Mouse (Mus musculus) splenic B cell, adult 2 months (primary cell): Measurements from ENCODE around the gene Pym1.

Source experiments
- DNase-seq: peaks from one replicate; pipeline ENCODE4 v3.0.0-alpha.2; 2011; ENCODE audit warnings: low read depth, low spot score
- H3K27me3 ChIP-seq: 2 replicates; pipeline ENCODE4 v1.6.1; 2012; ENCODE audit warnings: mild to moderate bottlenecking, low read length, moderate library complexity, mixed read lengths; ENCODE audit not compliant: control insufficient read depth, poor library complexity, insufficient read depth, severe bottlenecking
- H3K36me3 ChIP-seq: 2 replicates; pipeline ENCODE4 v1.6.1; 2012; ENCODE audit warnings: mild to moderate bottlenecking, low read length, moderate library complexity, mixed read lengths; ENCODE audit not compliant: control insufficient read depth, poor library complexity, insufficient read depth, severe bottlenecking

The Pym1 gene

GRCm38 (mm10) chr10:128737435-128737834, 10.3 kb upstream of the Pym1 start:
- no peak for DNase-seq
- H3K27me3 ChIP-seq = no peaks in the 10 kb centered on the region
- peaks cover 23% of the 10 kb centered on the region; the same call in 1 of the 2 replicates for H3K36me3 ChIP-seq

DNA sequence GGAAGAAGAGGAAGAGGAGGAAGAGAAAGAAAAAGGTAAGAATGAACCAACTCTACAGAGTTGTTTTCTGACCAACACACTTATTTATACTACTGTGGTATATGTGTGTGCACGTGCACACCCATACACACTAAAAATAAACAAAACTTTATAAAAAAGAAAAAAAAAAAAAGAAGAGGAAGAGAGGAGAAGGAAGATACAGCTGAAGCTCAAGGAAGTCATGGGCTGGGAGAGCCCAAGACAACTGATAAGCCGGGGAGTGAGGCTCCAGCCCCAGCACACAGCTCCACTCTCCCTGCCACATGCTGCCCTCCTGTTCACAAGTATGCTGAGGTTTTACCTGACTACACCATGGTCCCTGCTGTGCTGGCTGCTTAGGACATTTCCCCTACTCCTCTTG, 7.4 kb upstream of the Pym1 start:
- DNase-seq = no peak
- no peaks in the 10 kb centered on the region for H3K27me3 ChIP-seq

DNA sequence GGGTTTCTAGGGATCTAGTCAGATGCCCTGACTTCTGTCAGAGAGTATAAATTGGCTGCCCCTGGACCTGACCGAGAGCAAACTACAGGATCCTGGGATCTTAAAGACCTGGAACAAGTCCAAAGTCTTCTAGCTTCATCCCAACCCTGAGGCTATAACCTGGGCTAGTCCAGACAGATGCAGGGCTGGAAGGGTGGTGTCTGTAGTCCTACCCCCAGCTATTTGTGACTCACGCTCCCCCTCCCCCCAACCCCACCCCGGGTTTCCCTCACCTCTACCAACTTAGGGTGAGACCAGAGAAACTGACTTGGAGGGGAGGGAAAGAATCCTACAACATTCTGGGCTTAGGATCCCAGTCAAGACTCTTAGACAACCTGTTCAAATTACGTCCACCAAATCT, 5.1 kb upstream of the Pym1 start:
- Histone ChIP-seq H3K27me3 (no peaks in the 10 kb centered on the region), H3K36me3 (0 out of 2 replicates have a peak, but pooled peaks cover 1% of the 10 kb centered on the region)
- no peak for DNase-seq

More for the DNA sequence above, 7.4 kb upstream of the Pym1 start:
- peaks cover 8% of the 10 kb centered on the region; the same call in 1 of the 2 replicates for H3K36me3 ChIP-seq

- DNase-seq = peak; percentile 27
- 0 out of 2 replicates have a peak, but pooled peaks cover 1% of the 10 kb centered on the region for H3K36me3 ChIP-seq
- H3K27me3 ChIP-seq = no peaks in the 10 kb centered on the region
Observed at GRCm38 (mm10) chr10:128743235-128743634, 4.5 kb upstream of the Pym1 start.

DNA sequence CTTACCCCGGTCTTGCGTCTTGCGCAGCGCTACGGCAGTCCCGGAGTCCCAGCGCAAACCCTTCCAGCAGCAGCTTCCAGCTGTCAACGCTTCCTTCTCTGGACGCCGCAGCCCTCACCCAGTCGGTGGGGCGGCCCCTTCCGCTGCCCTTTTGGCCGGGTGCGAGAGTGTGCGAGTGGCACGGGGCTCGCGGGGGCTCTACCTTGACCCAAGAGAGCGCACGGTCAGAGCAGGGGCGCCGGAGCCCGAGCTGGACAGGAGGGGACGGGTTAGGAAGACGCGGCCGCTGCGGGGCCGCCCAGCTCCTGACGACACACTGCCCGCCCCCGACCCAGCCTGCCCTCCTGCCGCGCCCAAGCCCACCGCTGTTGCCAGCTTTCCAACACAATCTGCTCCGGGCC, 3.9 kb upstream of the Pym1 start:
- H3K36me3 ChIP-seq = no peaks in the 10 kb centered on the region
- peak; percentile 29 for DNase-seq

DNA sequence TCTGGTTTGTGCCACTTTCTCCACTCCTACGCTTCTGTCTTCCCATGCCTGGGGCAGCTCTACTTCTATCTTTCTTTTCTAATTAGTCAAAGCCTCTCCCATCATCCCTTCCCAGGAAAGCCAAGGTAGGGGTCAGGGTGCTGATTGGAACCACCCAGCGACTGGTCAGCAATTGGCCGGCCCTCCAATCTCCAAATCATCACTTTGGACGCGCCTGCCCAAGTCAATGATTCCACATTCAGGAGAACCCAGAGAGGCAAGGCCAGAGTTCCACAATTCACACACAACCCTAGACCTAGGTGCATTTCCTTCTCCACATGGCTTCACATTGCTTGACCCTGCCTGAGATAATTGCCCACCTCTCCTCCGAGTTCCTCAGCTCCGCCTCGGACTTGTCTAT, 3.5 kb upstream of the Pym1 start:
- Histone ChIP-seq H3K27me3 (no peaks in the 10 kb centered on the region), H3K36me3 (no peaks in the 10 kb centered on the region)
- DNase-seq = no peak

More for the DNA sequence above, 3.9 kb upstream of the Pym1 start:
- no peaks in the 10 kb centered on the region for H3K27me3 ChIP-seq

DNA sequence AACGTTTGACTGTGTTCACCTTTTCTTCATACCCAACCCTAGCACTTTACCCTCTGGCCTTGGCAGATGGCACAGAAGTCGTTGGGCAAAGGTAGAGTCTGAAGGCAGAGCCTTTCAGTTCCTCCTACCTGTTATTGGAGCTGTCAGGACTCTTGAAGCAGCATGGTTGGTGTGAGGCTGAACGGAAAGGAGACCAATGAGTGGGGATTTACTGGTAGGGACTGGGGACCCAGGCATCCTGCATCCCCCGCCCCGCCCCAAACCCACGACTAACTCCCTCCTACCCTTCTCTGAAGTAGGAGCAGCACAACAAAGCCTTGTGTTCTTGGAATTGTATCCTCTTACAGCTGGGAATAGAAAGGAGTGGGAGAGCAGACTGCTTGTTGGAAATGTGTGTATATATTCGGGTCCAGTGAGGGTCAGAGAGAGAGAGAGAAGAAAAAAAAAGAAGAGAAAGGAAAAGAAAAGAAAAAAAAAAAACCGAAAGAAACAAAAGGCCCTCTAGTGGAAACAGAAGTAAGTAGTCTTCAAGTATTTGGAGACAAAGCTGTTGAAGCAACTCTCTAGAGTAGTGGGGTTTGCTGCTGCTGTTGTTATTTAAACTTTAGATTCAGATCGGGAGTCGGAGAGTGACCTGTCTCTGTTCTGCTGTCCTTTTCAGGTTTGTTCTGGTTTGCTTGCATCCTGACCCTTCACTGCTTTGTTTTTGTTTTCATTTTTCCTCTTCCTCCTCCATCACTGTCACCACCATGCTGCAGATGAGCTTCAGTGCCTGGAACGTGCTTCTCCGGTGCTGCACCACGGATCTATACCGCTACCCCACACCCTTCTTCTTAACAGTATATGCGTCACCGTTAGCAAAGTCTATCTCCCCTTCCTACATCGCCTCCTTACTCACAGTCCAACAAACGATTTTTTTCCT, 2.7 kb upstream of the Pym1 start, which contains the start of gene Dgka:
Gene Dgka, minus strand, starts transcription at position 176 of the 922 bp plus-strand sequence.
- no peaks in the 10 kb centered on the region for H3K27me3 ChIP-seq
- H3K36me3 ChIP-seq = no peaks in the 10 kb centered on the region
- DNase-seq = peak; percentile 64

DNA sequence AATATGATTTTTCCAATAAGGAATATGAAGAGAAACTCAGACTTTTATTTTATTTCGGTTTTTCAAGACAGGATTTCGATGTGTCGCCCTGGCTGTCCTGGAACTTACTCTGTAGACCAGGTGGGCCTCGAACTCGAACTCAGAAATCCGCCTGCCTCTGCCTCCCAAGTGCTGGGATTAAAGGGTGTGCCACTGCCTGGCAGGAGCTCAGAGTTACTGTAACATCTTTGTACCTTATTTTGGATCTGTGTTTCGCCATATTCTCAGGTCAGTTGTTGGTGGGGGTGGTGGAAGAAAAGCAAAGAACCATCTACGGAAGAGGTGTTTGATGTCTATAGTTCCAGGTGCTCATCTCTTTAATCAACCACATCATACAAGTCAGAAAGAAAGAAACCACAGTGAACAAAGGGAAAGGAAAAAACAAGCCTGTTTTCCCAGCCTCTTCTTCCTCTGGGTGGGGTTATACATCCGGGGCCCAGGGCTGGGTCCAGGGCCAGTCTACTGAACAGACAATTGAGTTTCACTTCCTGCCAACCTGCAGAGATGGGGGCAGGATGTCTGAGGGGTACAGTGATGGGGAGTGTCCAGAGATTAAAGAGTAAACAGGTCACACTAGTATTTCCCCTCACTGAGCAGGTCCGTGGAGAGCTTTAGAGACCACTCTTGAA, 1.6 kb upstream of the Pym1 start:
- Histone ChIP-seq H3K27me3 (no peaks in the 10 kb centered on the region), H3K36me3 (no peaks in the 10 kb centered on the region)
- DNase-seq = peak; percentile 72

- DNase-seq = no peak
- no peaks in the 10 kb centered on the region for H3K36me3 ChIP-seq
- H3K27me3 ChIP-seq = no peaks in the 10 kb centered on the region
Observed at GRCm38 (mm10) chr10:128746972-128747645, 580 bp upstream of the Pym1 start.

DNA sequence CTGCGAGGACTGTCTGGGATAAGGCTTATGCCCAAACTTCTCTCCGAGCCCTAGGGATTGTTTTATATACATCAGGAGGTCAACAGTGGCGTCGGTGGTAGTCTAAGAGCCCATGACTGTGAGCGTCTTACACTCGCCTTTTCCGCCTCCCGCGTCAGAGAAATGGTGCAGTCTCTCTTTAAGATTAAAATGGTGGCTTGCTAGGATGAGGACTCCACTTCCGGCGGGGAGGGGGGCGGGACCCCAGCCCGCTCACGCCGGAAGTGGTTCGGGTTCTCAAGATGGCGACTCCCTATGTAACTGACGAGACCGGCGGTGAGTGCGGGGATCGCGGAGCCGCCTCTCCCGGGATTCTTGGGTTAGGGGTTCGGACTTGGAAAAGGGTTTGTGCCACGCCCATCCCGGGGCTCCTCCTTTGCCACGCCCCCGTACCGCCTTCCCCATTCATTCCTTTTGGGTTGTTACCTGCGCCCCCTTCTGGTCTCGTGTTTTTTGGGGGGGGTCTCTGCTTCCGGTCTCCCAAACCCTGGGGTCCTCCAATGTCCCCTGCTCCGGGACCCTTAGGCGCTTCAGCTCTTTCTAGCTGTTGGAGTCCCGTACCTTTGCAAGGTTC, 669 bp downstream of the Pym1 start:
- H3K36me3 ChIP-seq = peaks cover 3% of the 10 kb centered on the region; the same call in 1 of the 2 replicates
- H3K27me3 ChIP-seq = no peaks in the 10 kb centered on the region
- DNase-seq = peak; percentile 92

DNA sequence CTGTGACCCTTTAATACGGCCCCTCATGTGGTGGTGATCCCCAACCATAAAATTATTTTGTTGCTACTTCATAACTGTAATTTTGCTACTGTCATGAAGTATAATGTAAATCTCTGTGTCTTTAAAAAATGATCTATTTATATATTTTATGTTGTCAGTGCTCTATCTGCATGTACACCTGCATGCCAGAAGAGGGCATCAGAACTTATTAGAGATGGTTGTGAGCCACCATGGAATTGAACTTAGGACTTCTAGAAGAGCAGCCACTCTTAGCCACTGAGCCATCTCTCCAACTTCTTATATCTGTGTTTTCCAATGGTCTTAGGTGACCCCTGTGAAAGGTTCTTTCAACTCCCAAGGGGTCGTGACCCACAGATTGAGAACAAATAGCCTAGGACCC, 25.2 kb downstream of the Pym1 start:
- Histone ChIP-seq H3K27me3 (no peaks in the 10 kb centered on the region), H3K36me3 (no peaks in the 10 kb centered on the region)
- peak; percentile 47 for DNase-seq

GRCm38 (mm10) chr10:128773685-128774084, 26.0 kb downstream of the Pym1 start:
- Histone ChIP-seq H3K27me3 (no peaks in the 10 kb centered on the region), H3K36me3 (no peaks in the 10 kb centered on the region)
- DNase-seq = peak; percentile 45

GRCm38 (mm10) chr10:128778441-128778840, 30.8 kb downstream of the Pym1 start:
- DNase-seq = no peak
- Histone ChIP-seq H3K27me3 (no peaks in the 10 kb centered on the region), H3K36me3 (no peaks in the 10 kb centered on the region)

DNA sequence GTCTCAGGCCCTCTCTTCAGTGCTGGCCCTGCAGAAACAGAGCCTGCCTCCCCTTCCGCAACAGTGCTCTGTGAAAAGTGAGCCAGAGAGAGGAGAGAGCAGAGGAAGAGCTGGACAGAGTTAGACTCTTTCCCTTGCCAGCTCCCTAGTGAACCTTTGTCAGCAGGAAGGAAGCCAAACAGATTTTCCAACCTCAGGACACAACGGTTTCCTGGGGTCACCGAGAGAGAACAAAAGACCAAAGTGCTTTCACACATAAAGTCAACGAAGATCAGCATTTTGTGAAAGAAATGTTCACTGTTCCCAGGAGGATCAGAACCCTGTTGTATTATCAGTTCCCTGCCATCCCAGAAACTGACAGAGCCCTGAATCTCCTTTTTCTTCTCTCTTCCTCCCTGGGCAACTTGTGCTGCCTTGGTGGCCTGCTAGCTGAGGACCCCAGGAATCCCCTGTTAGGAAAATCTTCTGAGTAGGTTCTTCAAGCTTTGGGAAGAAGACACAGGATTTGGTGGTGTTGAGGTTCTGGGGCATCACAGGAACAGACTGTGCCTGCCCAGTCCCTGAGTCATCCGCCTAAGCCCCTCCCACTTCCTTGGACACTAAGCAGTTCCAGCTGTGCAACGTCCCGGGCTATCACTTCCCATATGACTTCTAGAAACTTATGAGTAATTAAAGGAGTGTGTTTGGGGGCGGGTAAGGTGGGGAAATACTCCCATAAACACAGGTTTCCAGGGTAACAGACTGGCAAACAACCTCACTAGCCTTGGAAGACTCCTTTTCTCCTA, 31.5 kb downstream of the Pym1 start:
- DNase-seq = peak; percentile 33
- Histone ChIP-seq H3K36me3 (no peaks in the 10 kb centered on the region), H3K27me3 (no peaks in the 10 kb centered on the region)
